Mouse (Mus musculus): ENCODE data around the gene Fbxw4.
"Not testable (repeated sequence)": the region's sequence is repeated elsewhere in the genome, so short reads cannot be mapped to it uniquely, and the experiment has no call there.

Gene Fbxw4

GRCm38 (mm10) chr19:45580235-45580634 lies 79.9 kb downstream of the Fbxw4 start:
- no peak for DNase-seq (ENCODE audit: low read depth)

- no peak for DNase-seq (ENCODE audit: low read depth)
These were observed 80.7 kb downstream of the Fbxw4 start for GRCm38 (mm10) chr19:45579416-45579815.

- DNase-seq (ENCODE audit: low read depth): no peak
These were observed 81.1 kb downstream of the Fbxw4 start for GRCm38 (mm10) chr19:45578976-45579375.

GRCm38 (mm10) chr19:45577141-45577750 lies 82.9 kb downstream of the Fbxw4 start:
- no peak for DNase-seq (ENCODE audit: low read depth)

- DNase-seq (ENCODE audit: low read depth): no peak
These were observed 84.5 kb downstream of the Fbxw4 start for GRCm38 (mm10) chr19:45575632-45576001.

GRCm38 (mm10) chr19:45574941-45575631 lies 85.0 kb downstream of the Fbxw4 start:
- no peak for DNase-seq (ENCODE audit: low read depth)

- DNase-seq (ENCODE audit: low read depth): no peak
These were observed 85.7 kb downstream of the Fbxw4 start for GRCm38 (mm10) chr19:45574339-45574898.

GRCm38 (mm10) chr19:45573861-45574267 lies 86.2 kb downstream of the Fbxw4 start:
- peak; percentile 78 for DNase-seq (ENCODE audit: low read depth)

- DNase-seq (ENCODE audit: low read depth): peak; percentile 59
These were observed 87.1 kb downstream of the Fbxw4 start for GRCm38 (mm10) chr19:45573033-45573432.

- DNase-seq (ENCODE audit: low read depth): no peak
These were observed 92.7 kb downstream of the Fbxw4 start for GRCm38 (mm10) chr19:45567367-45567766.

GRCm38 (mm10) chr19:45565925-45566715 lies 94.0 kb downstream of the Fbxw4 start:
- DNase-seq (ENCODE audit: low read depth): no peak

- peak; percentile 66 for DNase-seq (ENCODE audit: low read depth)
These were observed 99.8 kb downstream of the Fbxw4 start, which contains the start of the genes Poll and Gm17018 for GRCm38 (mm10) chr19:45560153-45560890. Gene Poll, minus strand, starts transcription at chr19:45560531. Gene Gm17018, plus strand, starts transcription at chr19:45560615.

GRCm38 (mm10) chr19:45554136-45554535 lies 106.0 kb downstream of the Fbxw4 start:
- no peak for DNase-seq (ENCODE audit: low read depth)

- DNase-seq (ENCODE audit: low read depth): no peak
These were observed 107.9 kb downstream of the Fbxw4 start for GRCm38 (mm10) chr19:45552187-45552586.

GRCm38 (mm10) chr19:45549948-45550347 lies 110.2 kb downstream of the Fbxw4 start:
- no peak for DNase-seq (ENCODE audit: low read depth)

- DNase-seq (ENCODE audit: low read depth): no peak
These were observed 110.8 kb downstream of the Fbxw4 start for GRCm38 (mm10) chr19:45549128-45549915.

GRCm38 (mm10) chr19:45548196-45548595 lies 111.9 kb downstream of the Fbxw4 start:
- not testable (repeated sequence) for DNase-seq (ENCODE audit: low read depth)

GRCm38 (mm10) chr19:45544925-45545321 lies 115.2 kb downstream of the Fbxw4 start:
- no peak for DNase-seq (ENCODE audit: low read depth)

GRCm38 (mm10) chr19:45544152-45544924 lies 115.8 kb downstream of the Fbxw4 start:
- no peak for DNase-seq (ENCODE audit: low read depth)

GRCm38 (mm10) chr19:45542061-45542460 lies 118.1 kb downstream of the Fbxw4 start:
- DNase-seq (ENCODE audit: low read depth): no peak
